Mouse (Mus musculus) midbrain, embryonic 14.5 days (tissue): ENCODE data around the gene Hapln4. TPM values are rescaled to one million over a fixed set of nuclear protein-coding genes. Genes with fewer than 3 reads are reported as not detected.

Experiments used
- ATAC-seq: fragments of 200-750 bp; cut with Nextera tagmentation; 2 replicates; pipeline ENCODE4 v1.8.0; 2017; ENCODE audit warnings: moderate number of reproducible peaks, moderate library complexity; ENCODE audit not compliant: low FRiP score, low TSS enrichment
- DNase-seq: peaks from one replicate; pipeline ENCODE4 v3.0.0-alpha.2; 2015
- H3K27ac ChIP-seq: fragments of 300-500 bp; sonication (generic); replicated peaks from 2 replicates; pipeline ENCODE4 v1.5.1; 2014; ENCODE audit warnings: mild to moderate bottlenecking, low read depth, low read length, moderate library complexity
- H3K27me3 ChIP-seq: fragments of 300-500 bp; sonication (generic); 2 replicates; pipeline ENCODE4 v1.6.1; 2014; ENCODE audit warnings: low read length, control low read depth, mixed read lengths; ENCODE audit not compliant: control insufficient read depth, insufficient read depth
- H3K36me3 ChIP-seq: fragments of 300-500 bp; sonication (generic); 2 replicates; pipeline ENCODE4 v1.6.1; 2014; ENCODE audit warnings: low read length, control low read depth; ENCODE audit not compliant: control insufficient read depth, insufficient read depth
- H3K4me1 ChIP-seq: fragments of 300-500 bp; sonication (generic); 2 replicates; pipeline ENCODE4 v1.6.1; 2014; ENCODE audit warnings: mild to moderate bottlenecking, antibody characterized with exemption, low read length, control low read depth; ENCODE audit not compliant: control insufficient read depth, insufficient read depth
- H3K4me2 ChIP-seq: fragments of 300-500 bp; sonication (generic); 2 replicates; pipeline ENCODE4 v1.6.1; 2014; ENCODE audit warnings: mild to moderate bottlenecking, low read length, moderate library complexity
- H3K4me3 ChIP-seq: fragments of 300-500 bp; sonication (generic); replicated peaks from 2 replicates; pipeline ENCODE4 v1.5.1; 2014; ENCODE audit warnings: low read depth, low read length
- H3K9ac ChIP-seq: fragments of 300-500 bp; sonication (generic); replicated peaks from 2 replicates; pipeline ENCODE4 v1.6.1; 2014; ENCODE audit warnings: mild to moderate bottlenecking, low read length, moderate library complexity
- H3K9me3 ChIP-seq: fragments of 300-500 bp; sonication (generic); 2 replicates; pipeline ENCODE4 v1.6.1; 2016; ENCODE audit warnings: low read length, control low read depth, mixed read lengths; ENCODE audit not compliant: control insufficient read depth
- WGBS: fragments of 180-500 bp; shearing (Covaris S2); extraction: QIAGEN DNeasy Blood & Tissue Kit; methylation state at CpG from one replicate; pipeline ENCODE4 v1.1.7; 2014; 5-methylcytosine and 5-hydroxymethylcytosine counted together
- polyA plus RNA-seq: library from polyadenylated mRNA; unstranded; fragments of >200 nt; fragmentation: Nextera tagmentation; extraction: Ambion mirVana; gene quantifications from 2 replicates; pipeline ENCODE4 v1.2.1, GENCODE M21; 2014

Gene Hapln4
- polyA plus RNA-seq, 1 experiment from 2014 or later, result 1.3 TPM

- no peak overlapping the region for H3K27ac ChIP-seq
- no peak overlapping the region for H3K9ac ChIP-seq
- H3K4me2 ChIP-seq, result no peak overlapping the region
- H3K4me1 ChIP-seq, result no peaks in the 10 kb centered on the region
- DNase-seq, result no peak
- no peak for ATAC-seq
- H3K4me3 ChIP-seq, result no peak overlapping the region
- WGBS, result 91% methylated on average over 2 of the region's 2 CpGs
- no peaks in the 10 kb centered on the region for H3K27me3 ChIP-seq
- H3K9me3 ChIP-seq, result no peaks in the 10 kb centered on the region
- peaks cover 54% of the 10 kb centered on the region for H3K36me3 ChIP-seq
Measured at GRCm38 (mm10) chr8:70071836-70072440, 11.3 kb upstream of the Hapln4 start.

GRCm38 (mm10) chr8:70072441-70073069, 10.7 kb upstream of the Hapln4 start, which contains the start of gene Tm6sf2:
Gene Tm6sf2, plus strand, starts transcription at chr8:70072924.
- H3K27ac ChIP-seq, result no peak within 1 kb of the TSS
- H3K27me3 ChIP-seq, result no peaks in the 10 kb centered on the region
- no peak within 1 kb of the TSS for H3K9ac ChIP-seq
- DNase-seq (no peak), ATAC-seq (peak; percentile 57; the same call in 1 of the 2 replicates)
- H3K9me3 ChIP-seq, result no peaks in the 10 kb centered on the region
- H3K4me2 ChIP-seq, result no peak within 1 kb of the TSS
- H3K4me3 ChIP-seq, result no peak within 1 kb of the TSS
- H3K36me3 ChIP-seq, result peaks cover 48% of the 10 kb centered on the region
- no peaks in the 10 kb centered on the region for H3K4me1 ChIP-seq
- WGBS, result 14% methylated on average over 23 of the region's 27 CpGs

GRCm38 (mm10) chr8:70073120-70073519, 10.1 kb upstream of the Hapln4 start:
- Histone ChIP-seq H3K36me3 (peaks cover 42% of the 10 kb centered on the region), H3K9ac (no peak overlapping the region), H3K27ac (no peak overlapping the region), H3K4me2 (no peak overlapping the region), H3K4me3 (no peak overlapping the region), H3K27me3 (no peaks in the 10 kb centered on the region), H3K4me1 (no peaks in the 10 kb centered on the region), H3K9me3 (no peaks in the 10 kb centered on the region)
- WGBS, result 57% methylated on average over 8 of the region's 8 CpGs
- DNase-seq, result no peak
- ATAC-seq, result no peak

GRCm38 (mm10) chr8:70073682-70074081, 9.6 kb upstream of the Hapln4 start:
- 88% methylated on average over 1 of the region's 1 CpGs for WGBS
- Histone ChIP-seq H3K4me1 (no peaks in the 10 kb centered on the region), H3K9me3 (no peaks in the 10 kb centered on the region), H3K36me3 (peaks cover 41% of the 10 kb centered on the region), H3K9ac (no peak overlapping the region), H3K4me2 (no peak overlapping the region), H3K4me3 (no peak overlapping the region), H3K27me3 (no peaks in the 10 kb centered on the region), H3K27ac (no peak overlapping the region)
- ATAC-seq (no peak), DNase-seq (no peak)

- DNase-seq (no peak), ATAC-seq (no peak)
- Histone ChIP-seq H3K4me2 (no peak overlapping the region), H3K4me1 (peaks cover 9% of the 10 kb centered on the region; the same call in 1 of the 2 replicates), H3K4me3 (no peak overlapping the region), H3K27me3 (peaks cover 49% of the 10 kb centered on the region), H3K9ac (no peak overlapping the region), H3K9me3 (no peaks in the 10 kb centered on the region), H3K36me3 (peaks cover 11% of the 10 kb centered on the region; the same call in 1 of the 2 replicates), H3K27ac (no peak overlapping the region)
- 93% methylated on average over 2 of the region's 2 CpGs for WGBS
Measured at GRCm38 (mm10) chr8:70081976-70082375, 1.3 kb upstream of the Hapln4 start.

GRCm38 (mm10) chr8:70084191-70085065, 1.2 kb downstream of the Hapln4 start:
- Histone ChIP-seq H3K27me3 (peaks cover 70% of the 10 kb centered on the region), H3K9ac (peak overlapping the region; percentile 47), H3K4me3 (peak overlapping the region; percentile 40), H3K9me3 (no peaks in the 10 kb centered on the region), H3K4me2 (peak overlapping the region; percentile 77), H3K27ac (no peak overlapping the region), H3K4me1 (peaks cover 21% of the 10 kb centered on the region; the same call in 1 of the 2 replicates), H3K36me3 (peaks cover 5% of the 10 kb centered on the region; the same call in 1 of the 2 replicates)
- ATAC-seq (no peak), DNase-seq (peak; percentile 64)
- WGBS, result 2% methylated on average over 71 of the region's 71 CpGs

GRCm38 (mm10) chr8:70086151-70086550, 2.9 kb downstream of the Hapln4 start:
- Histone ChIP-seq H3K27ac (no peak overlapping the region), H3K9me3 (no peaks in the 10 kb centered on the region), H3K27me3 (peaks cover 70% of the 10 kb centered on the region), H3K4me1 (peaks cover 27% of the 10 kb centered on the region; the same call in 1 of the 2 replicates), H3K4me3 (no peak overlapping the region), H3K9ac (no peak overlapping the region), H3K36me3 (no peaks in the 10 kb centered on the region), H3K4me2 (no peak overlapping the region)
- ATAC-seq, result no peak
- WGBS, result 50% methylated on average over 1 of the region's 1 CpGs
- DNase-seq, result no peak

GRCm38 (mm10) chr8:70087237-70087636, 4.0 kb downstream of the Hapln4 start:
- 8% methylated on average over 7 of the region's 7 CpGs for WGBS
- Histone ChIP-seq H3K4me3 (no peak overlapping the region), H3K9me3 (no peaks in the 10 kb centered on the region), H3K9ac (no peak overlapping the region), H3K4me1 (peaks cover 27% of the 10 kb centered on the region; the same call in 1 of the 2 replicates), H3K36me3 (no peaks in the 10 kb centered on the region), H3K27ac (no peak overlapping the region), H3K4me2 (no peak overlapping the region), H3K27me3 (peaks cover 69% of the 10 kb centered on the region)
- ATAC-seq (no peak), DNase-seq (no peak)
